Mouse (Mus musculus): Measurements from ENCODE around the gene Faim2. TPM values are rescaled to one million over a fixed set of nuclear protein-coding genes. Genes with fewer than 3 reads are reported as not detected.
A peak's percentile ranks its signal among the peaks of the same experiment; 100 is the strongest.

The Faim2 gene
- polyA plus RNA-seq, 1 experiment from 2014 or later, result 0.94 TPM

GRCm38 (mm10) chr15:99517715-99518114, 10.2 kb downstream of the Faim2 start:
- peak; percentile 56 for ATAC-seq (ENCODE audit: low read depth)

DNA sequence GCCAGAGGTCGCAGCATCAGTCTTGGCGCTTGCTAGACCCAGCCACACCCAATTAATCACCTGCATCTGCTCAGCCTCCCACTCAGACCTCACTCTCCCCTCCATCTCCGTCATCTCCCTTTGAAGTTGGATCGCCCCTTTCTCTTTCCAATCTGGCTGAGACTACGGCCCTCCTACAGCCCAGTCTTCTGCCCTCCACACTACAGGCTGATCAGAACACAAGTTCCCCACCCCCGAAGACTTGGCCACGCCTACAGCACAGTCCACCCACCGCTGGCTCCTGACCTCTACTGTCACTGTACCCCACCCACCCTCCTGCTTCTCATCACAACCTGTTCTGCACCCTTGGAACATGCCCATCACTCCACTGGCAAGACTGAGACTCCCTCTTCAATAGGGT, 11.2 kb downstream of the Faim2 start:
- Histone ChIP-seq H3K9ac (ENCODE audit: low read length) (no peak overlapping the region), H3K36me3 (ENCODE audit: control insufficient read depth, insufficient read depth, low read length) (no peaks in the 10 kb centered on the region), H3K27me3 (ENCODE audit: control insufficient read depth, insufficient read depth, low read depth, low read length) (no peaks in the 10 kb centered on the region), H3K27ac (ENCODE audit: low read length) (no peak overlapping the region), H3K4me2 (ENCODE audit: low read depth, low read length) (no peak overlapping the region), H3K4me3 (ENCODE audit: low read length) (no peak overlapping the region), H3K4me1 (replicated peaks; ENCODE audit: control insufficient read depth, insufficient read depth, low read length) (no peaks in the 10 kb centered on the region), H3K9me3 (ENCODE audit: control insufficient read depth, low read length) (no peaks in the 10 kb centered on the region)
- WGBS, result 34% methylated on average over 8 of the region's 8 CpGs
- ATAC-seq (ENCODE audit: low read depth), result no peak

More at GRCm38 (mm10) chr15:99517715-99518114, 10.2 kb downstream of the Faim2 start:
- 50% methylated on average over 7 of the region's 7 CpGs for WGBS
- Histone ChIP-seq H3K27ac (ENCODE audit: low read length) (no peak overlapping the region), H3K4me1 (replicated peaks; ENCODE audit: control insufficient read depth, insufficient read depth, low read length) (no peaks in the 10 kb centered on the region), H3K9me3 (ENCODE audit: control insufficient read depth, low read length) (no peaks in the 10 kb centered on the region), H3K4me3 (ENCODE audit: low read length) (no peak overlapping the region), H3K4me2 (ENCODE audit: low read depth, low read length) (no peak overlapping the region), H3K36me3 (ENCODE audit: control insufficient read depth, insufficient read depth, low read length) (no peaks in the 10 kb centered on the region), H3K9ac (ENCODE audit: low read length) (no peak overlapping the region), H3K27me3 (ENCODE audit: control insufficient read depth, insufficient read depth, low read depth, low read length) (no peaks in the 10 kb centered on the region)

DNA sequence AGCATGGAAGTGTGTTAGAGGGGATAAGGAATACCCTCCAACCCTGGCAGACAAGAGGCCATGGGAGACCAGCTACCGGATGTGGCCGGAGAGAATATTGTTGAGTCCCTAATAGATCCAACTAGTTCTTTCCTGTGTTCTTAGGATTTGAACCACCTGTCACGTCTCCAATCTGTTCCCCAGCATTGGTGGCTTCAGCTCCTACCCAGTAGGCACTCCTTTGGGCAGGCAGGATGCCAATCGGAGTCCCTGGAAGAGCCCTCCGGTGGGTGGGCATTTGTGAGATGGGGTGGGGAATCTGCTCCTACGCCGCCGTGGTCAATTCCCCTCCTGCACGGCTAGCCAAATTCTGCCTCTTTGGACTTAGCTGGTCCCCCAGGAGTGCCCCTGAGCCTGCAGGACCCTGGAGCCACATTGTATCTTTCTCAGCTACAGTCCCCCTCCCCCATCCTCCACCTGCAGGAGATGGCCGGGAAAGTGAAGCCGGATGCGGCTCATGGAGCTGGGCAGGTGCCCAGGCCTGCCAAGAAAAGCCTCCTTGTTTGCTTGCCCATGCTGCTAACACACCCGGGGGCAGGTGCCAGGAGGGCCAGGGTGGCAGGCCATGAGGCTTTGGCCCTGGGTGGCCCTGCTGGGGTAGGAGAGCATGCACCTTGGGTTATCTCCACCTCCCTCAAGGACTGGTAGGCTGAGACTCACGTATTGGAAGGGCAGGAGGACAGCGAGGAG, 16.0 kb downstream of the Faim2 start:
- 70% methylated on average over 14 of the region's 15 CpGs for WGBS
- Histone ChIP-seq H3K4me2 (ENCODE audit: low read depth, low read length) (no peak overlapping the region), H3K36me3 (ENCODE audit: control insufficient read depth, insufficient read depth, low read length) (no peaks in the 10 kb centered on the region), H3K9me3 (ENCODE audit: control insufficient read depth, low read length) (no peaks in the 10 kb centered on the region), H3K4me1 (replicated peaks; ENCODE audit: control insufficient read depth, insufficient read depth, low read length) (peaks cover 6% of the 10 kb centered on the region; the same call in 1 of the 2 replicates), H3K27me3 (ENCODE audit: control insufficient read depth, insufficient read depth, low read depth, low read length) (no peaks in the 10 kb centered on the region), H3K9ac (ENCODE audit: low read length) (no peak overlapping the region), H3K4me3 (ENCODE audit: low read length) (no peak overlapping the region), H3K27ac (ENCODE audit: low read length) (no peak overlapping the region)
- no peak for ATAC-seq (ENCODE audit: low read depth)

- Histone ChIP-seq H3K4me3 (ENCODE audit: low read length) (no peak overlapping the region), H3K9ac (ENCODE audit: low read length) (peak overlapping the region; percentile 22; the same call in 1 of the 2 replicates), H3K27ac (ENCODE audit: low read length) (no peak overlapping the region), H3K36me3 (ENCODE audit: control insufficient read depth, insufficient read depth, low read length) (no peaks in the 10 kb centered on the region), H3K4me2 (ENCODE audit: low read depth, low read length) (no peak overlapping the region), H3K27me3 (ENCODE audit: control insufficient read depth, insufficient read depth, low read depth, low read length) (no peaks in the 10 kb centered on the region), H3K4me1 (replicated peaks; ENCODE audit: control insufficient read depth, insufficient read depth, low read length) (peaks cover 15% of the 10 kb centered on the region), H3K9me3 (ENCODE audit: control insufficient read depth, low read length) (no peaks in the 10 kb centered on the region)
- ATAC-seq (ENCODE audit: low read depth), result no peak; the same call in 1 of the 2 replicates
- WGBS, result 74% methylated on average over 3 of the region's 3 CpGs
These were observed 17.3 kb downstream of the Faim2 start for GRCm38 (mm10) chr15:99510621-99511020.

DNA sequence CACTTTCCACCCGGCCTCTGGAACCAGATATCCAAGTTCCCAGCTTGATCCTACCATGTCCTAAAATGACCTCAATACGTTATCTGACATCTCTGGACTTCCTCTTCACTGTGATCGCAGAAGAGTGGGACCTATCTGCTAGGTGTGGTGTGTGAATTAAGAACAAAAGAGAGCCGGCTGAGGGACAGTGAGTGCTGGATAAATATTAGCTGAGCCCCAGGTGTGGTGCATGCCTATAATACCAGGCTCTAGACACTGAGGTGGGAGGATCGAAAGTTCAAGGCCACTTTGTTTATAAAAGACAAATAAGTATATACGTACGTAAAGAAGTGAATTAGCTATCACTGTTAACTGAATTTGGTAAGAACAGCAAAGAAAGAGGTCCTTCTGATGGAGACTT, 18.1 kb downstream of the Faim2 start:
- H3K4me1 ChIP-seq (replicated peaks; ENCODE audit: control insufficient read depth, insufficient read depth, low read length), result peaks cover 23% of the 10 kb centered on the region
- H3K9me3 ChIP-seq (ENCODE audit: control insufficient read depth, low read length), result no peaks in the 10 kb centered on the region
- WGBS, result 39% methylated on average over 7 of the region's 7 CpGs
- H3K36me3 ChIP-seq (ENCODE audit: control insufficient read depth, insufficient read depth, low read length), result no peaks in the 10 kb centered on the region
- no peak overlapping the region for H3K4me3 ChIP-seq (ENCODE audit: low read length)
- no peak overlapping the region for H3K27ac ChIP-seq (ENCODE audit: low read length)
- H3K27me3 ChIP-seq (ENCODE audit: control insufficient read depth, insufficient read depth, low read depth, low read length), result no peaks in the 10 kb centered on the region
- no peak for ATAC-seq (ENCODE audit: low read depth)
- no peak overlapping the region; the same call in 1 of the 2 replicates for H3K9ac ChIP-seq (ENCODE audit: low read length)
- no peak overlapping the region for H3K4me2 ChIP-seq (ENCODE audit: low read depth, low read length)

DNA sequence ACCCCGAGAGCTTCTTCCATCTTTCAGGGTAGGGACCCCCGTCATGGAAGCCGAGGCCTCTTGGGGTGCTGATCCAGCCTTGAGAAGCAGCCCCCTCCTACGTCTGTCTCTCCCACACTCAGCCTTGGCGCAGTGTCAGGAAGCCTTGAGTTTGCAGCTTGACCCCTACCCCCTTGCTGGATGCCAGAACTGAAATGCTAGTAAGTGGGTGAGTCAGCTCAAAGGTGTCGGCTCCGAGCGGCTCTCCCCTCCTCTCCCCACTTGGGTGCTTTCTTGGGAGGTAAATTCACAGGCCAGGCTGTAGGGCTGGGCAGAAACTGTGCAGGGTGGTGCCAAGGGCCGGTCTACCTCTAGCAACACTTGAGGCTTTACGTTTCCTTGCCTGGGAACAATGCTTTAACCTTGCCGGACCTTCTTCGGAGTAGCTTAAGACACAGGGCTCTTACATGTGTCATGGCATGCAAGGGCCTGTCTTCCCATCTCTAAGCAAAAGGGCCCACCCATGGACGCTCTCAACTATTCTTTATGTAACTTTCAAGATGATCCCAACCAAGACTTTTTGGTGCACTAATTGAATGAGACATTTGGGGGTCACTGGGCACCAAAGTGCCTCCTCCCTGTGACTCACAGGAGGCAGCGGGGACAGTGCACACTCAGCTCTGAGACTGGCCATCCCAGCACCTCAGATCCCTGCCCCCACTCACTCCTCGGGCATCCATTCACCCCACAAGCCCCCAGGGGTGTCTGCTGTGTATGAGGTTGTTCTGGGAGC, 22.5 kb downstream of the Faim2 start:
- Histone ChIP-seq H3K27me3 (ENCODE audit: control insufficient read depth, insufficient read depth, low read depth, low read length) (no peaks in the 10 kb centered on the region), H3K9ac (ENCODE audit: low read length) (peak overlapping the region; percentile 34; the same call in 1 of the 2 replicates), H3K4me1 (replicated peaks; ENCODE audit: control insufficient read depth, insufficient read depth, low read length) (peaks cover 46% of the 10 kb centered on the region), H3K9me3 (ENCODE audit: control insufficient read depth, low read length) (no peaks in the 10 kb centered on the region), H3K4me2 (ENCODE audit: low read depth, low read length) (no peak overlapping the region), H3K27ac (ENCODE audit: low read length) (peak overlapping the region; percentile 72), H3K4me3 (ENCODE audit: low read length) (no peak overlapping the region), H3K36me3 (ENCODE audit: control insufficient read depth, insufficient read depth, low read length) (no peaks in the 10 kb centered on the region)
- 48% methylated on average over 15 of the region's 15 CpGs for WGBS
- peak; percentile 77 for ATAC-seq (ENCODE audit: low read depth)

DNA sequence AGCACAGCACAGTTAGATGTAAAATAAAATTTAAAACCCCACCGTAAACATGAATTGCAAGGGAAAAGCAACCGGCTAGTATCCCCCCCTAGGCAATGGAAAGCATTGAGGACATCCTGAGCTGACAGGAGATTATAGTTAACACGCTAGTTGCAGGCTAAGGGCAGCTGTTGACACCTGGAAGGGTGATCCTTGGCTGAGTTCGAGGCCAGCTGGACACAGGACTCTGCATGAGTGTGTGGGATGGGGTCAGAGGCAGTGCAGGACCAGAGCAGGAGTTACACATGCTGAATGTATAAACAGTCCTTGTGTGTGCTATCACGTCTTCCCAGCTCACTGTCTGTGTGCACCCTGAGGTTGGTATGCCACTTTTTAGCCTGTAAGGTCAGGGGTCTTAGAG, 24.7 kb downstream of the Faim2 start:
- WGBS, result 66% methylated on average over 5 of the region's 5 CpGs
- Histone ChIP-seq H3K27me3 (ENCODE audit: control insufficient read depth, insufficient read depth, low read depth, low read length) (no peaks in the 10 kb centered on the region), H3K9ac (ENCODE audit: low read length) (no peak overlapping the region), H3K4me3 (ENCODE audit: low read length) (no peak overlapping the region), H3K9me3 (ENCODE audit: control insufficient read depth, low read length) (no peaks in the 10 kb centered on the region), H3K27ac (ENCODE audit: low read length) (no peak overlapping the region), H3K4me1 (replicated peaks; ENCODE audit: control insufficient read depth, insufficient read depth, low read length) (peaks cover 65% of the 10 kb centered on the region), H3K36me3 (ENCODE audit: control insufficient read depth, insufficient read depth, low read length) (no peaks in the 10 kb centered on the region), H3K4me2 (ENCODE audit: low read depth, low read length) (no peak overlapping the region)
- ATAC-seq (ENCODE audit: low read depth), result no peak

DNA sequence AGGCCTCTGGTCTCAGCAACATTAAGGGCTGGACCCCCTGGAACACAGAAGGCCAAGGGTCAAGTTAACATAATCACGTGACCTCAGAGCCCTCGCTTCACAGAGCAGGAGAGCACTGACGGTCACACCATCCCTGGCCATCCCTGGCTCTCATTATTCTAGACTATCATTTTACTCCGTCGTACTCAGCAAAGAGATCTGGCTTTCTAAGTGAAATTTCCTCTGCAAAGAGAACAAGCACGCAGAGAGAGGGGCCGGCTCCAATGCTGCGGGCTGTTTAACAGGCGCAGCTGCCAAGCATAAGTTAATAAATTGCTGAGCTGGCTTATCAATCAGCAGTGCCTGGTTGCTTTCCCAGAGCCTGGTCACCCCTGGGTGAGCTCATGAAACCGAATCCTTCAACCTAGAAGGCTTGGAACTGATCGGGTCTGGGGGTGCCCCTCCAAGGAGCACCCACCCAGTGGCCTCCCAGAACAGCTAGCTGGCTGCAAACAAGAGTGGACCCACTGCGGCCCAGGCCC, 25.6 kb downstream of the Faim2 start:
- Histone ChIP-seq H3K27ac (ENCODE audit: low read length) (peak overlapping the region; percentile 45; the same call in 1 of the 2 replicates), H3K4me3 (ENCODE audit: low read length) (no peak overlapping the region), H3K4me1 (replicated peaks; ENCODE audit: control insufficient read depth, insufficient read depth, low read length) (peaks cover 74% of the 10 kb centered on the region), H3K9ac (ENCODE audit: low read length) (no peak overlapping the region), H3K4me2 (ENCODE audit: low read depth, low read length) (no peak overlapping the region), H3K9me3 (ENCODE audit: control insufficient read depth, low read length) (no peaks in the 10 kb centered on the region), H3K27me3 (ENCODE audit: control insufficient read depth, insufficient read depth, low read depth, low read length) (no peaks in the 10 kb centered on the region), H3K36me3 (ENCODE audit: control insufficient read depth, insufficient read depth, low read length) (no peaks in the 10 kb centered on the region)
- 42% methylated on average over 12 of the region's 12 CpGs for WGBS
- no peak for ATAC-seq (ENCODE audit: low read depth)
